Mouse (Mus musculus) R1 (cell line): ENCODE measurements around the gene Slc1a3.
A peak's percentile ranks its signal among the peaks of the same experiment; 100 is the strongest.

Source experiments
- DNase-seq: peaks from one replicate; pipeline ENCODE4 v3.0.0-alpha.2; 2018; ENCODE audit warnings: low read depth, low spot score

Gene Slc1a3

DNA sequence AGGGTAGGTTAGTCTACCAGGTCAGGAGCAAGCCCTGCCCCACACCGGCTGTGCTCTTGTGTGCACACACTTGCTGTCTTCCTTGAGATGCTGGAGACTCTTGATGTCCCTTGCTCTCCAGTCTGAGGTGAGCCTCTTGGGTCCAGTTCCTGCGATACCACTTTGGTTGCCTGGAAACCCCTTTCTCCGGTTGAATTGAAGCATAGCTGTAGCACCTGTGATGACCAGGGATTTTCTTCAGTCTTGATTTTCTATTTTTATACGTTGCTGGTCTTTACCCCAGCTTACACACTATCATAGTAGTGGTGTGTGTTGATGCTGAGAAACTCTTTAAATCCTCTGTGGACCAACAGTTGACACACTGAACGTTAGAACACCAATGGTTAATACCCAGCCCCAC lies 95.9 kb downstream of the Slc1a3 start:
- no peak for DNase-seq

DNA sequence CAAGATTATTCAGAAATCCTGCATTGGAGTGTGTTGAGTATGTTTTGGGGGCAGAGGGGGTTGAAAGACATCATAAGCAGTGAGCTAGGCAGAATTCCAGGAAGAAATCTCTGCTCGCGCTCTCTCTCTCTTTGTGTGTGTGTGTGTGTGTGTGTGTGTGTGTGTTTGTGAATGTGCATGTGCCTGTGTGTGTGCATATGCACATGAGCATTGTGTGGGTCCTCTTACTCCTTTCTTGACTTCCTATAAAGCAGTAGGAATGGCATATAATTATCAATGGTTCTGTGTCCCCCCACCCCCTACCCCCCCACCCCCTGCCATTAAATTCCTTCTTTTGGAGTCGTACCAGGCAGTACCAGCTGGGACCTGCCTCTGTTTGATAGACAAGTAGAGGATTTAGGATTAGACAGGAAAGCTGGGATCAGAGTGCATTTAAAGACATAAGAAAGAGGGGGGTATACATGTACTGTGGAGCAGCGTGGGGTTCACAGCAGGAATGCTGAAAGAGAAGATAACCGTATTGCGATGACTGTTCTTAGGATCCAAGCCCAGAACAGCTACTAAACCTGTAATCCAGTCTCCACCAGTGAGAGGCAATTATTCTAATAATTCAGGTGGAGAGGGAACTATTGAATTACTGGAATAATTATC lies 104.9 kb downstream of the Slc1a3 start:
- no peak for DNase-seq

DNA sequence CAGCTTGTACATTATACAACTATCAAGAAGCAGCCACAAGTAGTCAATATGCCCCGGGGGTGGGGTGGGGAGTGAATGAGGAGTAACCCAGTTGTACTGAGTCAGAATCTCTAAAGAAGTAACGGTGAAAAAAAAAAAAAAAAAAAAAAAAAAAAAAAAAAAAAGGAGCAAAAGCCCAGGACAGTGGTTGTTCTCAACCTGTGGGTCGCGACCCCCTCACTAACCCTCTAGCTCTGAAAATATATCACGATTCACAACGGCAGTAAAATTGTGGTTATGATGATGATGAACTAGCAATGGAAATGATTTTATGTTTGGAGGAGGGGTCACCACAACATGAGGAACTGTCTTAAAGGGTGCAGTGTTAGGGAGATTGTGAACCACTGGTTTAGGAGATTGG lies 108.2 kb downstream of the Slc1a3 start:
- DNase-seq: peak; percentile 33

DNA sequence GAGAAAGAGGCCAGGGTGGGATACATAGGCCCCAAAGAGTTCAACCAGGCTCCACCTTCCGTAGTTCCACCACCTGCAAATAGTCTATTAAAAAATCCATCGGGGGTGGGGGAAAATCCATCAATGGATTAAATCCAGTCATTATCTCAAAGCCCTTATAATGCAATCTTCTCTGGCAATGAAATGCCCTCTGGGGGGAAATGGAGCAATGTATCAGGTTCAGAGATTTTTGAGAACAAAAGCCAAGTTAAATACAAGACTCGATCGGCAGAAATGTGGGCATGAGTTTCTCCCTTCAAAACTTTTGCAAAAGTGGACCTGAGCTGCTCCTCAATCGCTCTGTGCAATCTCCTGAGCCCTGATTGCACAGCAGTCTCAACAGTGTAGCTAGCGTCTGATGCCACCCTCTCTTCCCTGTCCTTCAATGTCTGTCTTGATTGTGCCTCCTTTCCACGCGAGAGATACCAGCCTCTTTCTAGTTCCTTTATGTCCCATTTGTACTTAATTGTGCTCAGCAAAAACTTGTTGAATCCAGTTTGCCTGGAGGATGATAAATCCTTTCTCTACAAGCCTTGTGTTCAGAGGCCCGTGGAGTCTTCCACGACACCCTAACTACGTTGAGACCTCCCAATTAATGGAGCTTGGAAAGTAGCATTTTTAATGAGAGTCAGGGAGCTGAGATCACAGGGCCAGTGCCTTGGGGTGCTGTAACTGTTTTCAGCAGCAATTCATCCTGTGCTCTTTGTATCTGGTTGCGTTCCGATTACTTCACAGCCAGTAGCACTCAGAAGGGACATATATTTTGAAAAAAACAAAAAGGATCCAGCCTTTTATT lies 109.0 kb downstream of the Slc1a3 start:
- DNase-seq: no peak

DNA sequence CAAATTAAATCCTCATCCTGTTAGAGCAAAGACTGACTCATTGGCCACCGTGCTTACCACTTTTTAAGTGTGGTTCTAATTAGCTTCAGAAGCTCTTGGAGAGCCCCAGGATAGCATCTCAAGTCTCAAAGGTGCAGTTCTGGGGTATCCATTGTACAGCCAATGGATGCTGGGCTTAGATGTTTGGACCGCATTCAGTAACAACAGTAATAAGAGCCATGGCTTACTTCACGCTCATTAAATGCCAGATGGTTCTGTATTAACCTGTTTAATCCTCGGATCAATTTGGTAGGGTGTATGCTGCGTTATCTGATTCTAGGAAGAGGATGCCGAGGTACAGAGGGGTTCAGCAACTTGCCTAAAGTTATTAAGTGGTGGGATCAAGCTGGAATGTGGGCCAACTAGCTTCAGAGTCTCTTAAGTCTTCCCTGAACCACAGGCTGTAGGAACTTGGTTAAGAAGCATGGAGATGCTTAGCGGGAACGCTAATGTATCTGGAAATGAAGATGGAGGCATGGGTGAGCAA lies 114.1 kb downstream of the Slc1a3 start:
- DNase-seq: no peak

DNA sequence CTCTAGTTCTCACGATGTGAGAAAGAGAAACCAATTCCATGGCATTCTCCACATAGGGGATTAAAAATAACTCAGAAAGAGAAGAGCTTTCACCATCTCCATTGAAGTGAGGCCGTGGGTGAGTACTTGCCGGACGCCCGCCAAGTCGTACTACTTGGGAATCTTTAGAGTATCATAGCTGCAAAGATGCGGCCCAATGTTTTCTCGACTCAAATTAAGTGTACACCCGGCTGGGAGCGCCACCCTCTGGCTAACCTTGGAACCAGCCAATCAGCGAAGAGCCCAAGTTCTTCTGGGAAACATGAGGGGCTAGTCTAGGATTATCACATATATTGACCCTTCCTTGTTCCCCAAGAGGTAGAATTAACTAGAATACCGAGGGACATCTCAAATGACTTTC lies 115.3 kb downstream of the Slc1a3 start:
- DNase-seq: peak; percentile 67

DNA sequence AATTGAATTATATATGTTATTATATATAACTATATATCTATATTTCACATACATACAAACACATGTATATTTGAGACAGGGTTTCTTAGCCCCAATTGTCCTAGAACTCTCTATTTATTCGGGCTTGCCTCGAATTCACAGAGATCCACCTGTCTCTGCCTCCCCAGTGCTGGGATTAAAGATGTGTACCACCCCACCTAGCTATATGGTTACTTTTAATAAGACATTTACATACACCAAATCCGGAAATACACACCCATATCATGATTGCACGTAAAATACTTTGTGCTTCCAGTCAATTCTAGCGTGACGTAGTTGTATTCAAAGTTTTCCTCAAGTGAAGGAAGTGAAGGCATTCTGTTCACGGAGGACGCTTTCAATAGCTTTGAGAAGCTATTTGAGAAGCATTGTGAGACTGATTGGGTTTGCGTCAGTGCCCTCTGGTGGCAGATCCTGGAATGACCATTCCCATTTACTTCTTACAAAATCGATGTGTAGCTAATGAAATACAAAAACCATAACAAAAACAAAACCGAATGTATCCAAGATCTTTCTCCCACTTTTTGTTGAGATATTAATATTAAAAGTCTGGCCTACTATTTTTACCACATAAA lies 121.0 kb downstream of the Slc1a3 start:
- DNase-seq: peak; percentile 83

DNA sequence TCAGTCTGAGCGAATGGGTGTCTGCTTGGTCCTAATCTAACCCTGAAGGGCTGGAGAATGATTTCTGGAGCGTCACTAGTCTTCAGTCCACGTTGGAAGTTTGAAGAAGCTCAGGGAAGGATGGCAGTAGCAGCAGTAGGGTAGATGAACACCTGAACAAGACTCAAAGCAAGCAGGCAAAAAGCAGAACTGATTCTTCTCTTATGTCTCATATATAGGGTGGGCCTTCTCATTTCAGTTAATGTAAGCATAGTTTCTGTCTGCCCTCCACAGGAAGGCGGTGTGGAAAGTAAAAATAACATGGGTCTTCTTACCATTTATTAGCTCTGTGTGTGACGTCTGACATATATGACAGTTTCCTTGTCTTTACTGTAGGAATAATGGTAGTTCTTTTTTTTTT lies 122.5 kb downstream of the Slc1a3 start:
- no peak for DNase-seq

DNA sequence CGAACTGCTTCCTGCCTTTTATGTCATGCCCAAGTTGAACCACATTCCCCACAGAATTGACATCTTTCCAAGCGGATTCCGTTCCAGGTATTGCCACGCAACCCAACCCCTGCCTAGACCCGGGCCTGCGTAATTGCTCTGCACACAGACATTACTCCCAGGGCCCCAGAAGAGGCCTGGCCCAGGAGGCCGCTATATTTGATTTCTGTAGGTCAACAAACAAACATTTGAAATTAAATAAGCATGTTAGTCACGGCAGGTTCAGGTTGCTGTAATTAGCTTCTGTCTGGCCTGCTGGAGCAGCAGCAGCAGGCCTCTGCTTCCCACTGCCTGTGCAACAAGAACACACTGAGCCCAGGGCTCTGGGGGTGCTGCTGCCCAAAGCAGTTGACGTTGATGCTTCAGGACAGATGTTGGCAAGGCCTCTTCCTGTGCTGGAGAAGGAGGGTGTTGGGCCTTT lies 123.7 kb downstream of the Slc1a3 start:
- no peak for DNase-seq
